Comparison of ENCODE assay signal across 8 mouse cellular contexts in genomic region chr13:23542999-23543607, GRCm38 (mm10). TPM values are rescaled to one million over a fixed set of nuclear protein-coding genes. Genes with fewer than 3 reads are reported as not detected.
DNase-seq lines count a peak whose midpoint lies in the region; ATAC-seq lines count a peak whose summit lies in the region.
"Not testable (repeated sequence)": the region's sequence is repeated elsewhere in the genome, so short reads cannot be mapped to it uniquely, and the experiment has no call there.

Gene Hist1h2bh, minus strand, starts transcription at chr13:23543392.

- not testable (repeated sequence) for H3K9me3 ChIP-seq in hindbrain, embryonic 13.5 days

- under 1% methylated on average over 40 of the region's 42 CpGs for WGBS in hindbrain, embryonic 13.5 days

- peak within 1 kb of the TSS; percentile 73 for H3K4me2 ChIP-seq in hindbrain, embryonic 13.5 days

- peak within 1 kb of the TSS; percentile 67 for H3K9ac ChIP-seq in hindbrain, embryonic 13.5 days

- peak; percentile 97 for DNase-seq in R1 (ENCODE audit: low read depth, low spot score)
- DNase-seq in cerebellum, postnatal 25 days: peak; percentile 42 to 54
- DNase-seq in frontal cortex, postnatal 10 days (ENCODE audit: low spot score in 2 of 2): peak; percentile 50 to 63
- DNase-seq in layer of hippocampus, postnatal 14 days (ENCODE audit: low spot score in 2 of 2): peak; percentile 55 to 92
- peak; percentile 56 for DNase-seq in lung, postnatal 14 days
- DNase-seq in ovary, postnatal 36 days (ENCODE audit: low spot score): peak; percentile 66
- DNase-seq in thymus, postnatal 25 days: peak; percentile 81

- H3K4me1 ChIP-seq in hindbrain, embryonic 13.5 days (replicated peaks): not testable (repeated sequence)

- H3K27ac ChIP-seq in hindbrain, embryonic 13.5 days: peak within 1 kb of the TSS; percentile 79

- H3K4me3 ChIP-seq in hindbrain, embryonic 13.5 days: peak within 1 kb of the TSS; percentile 49

- H3K36me3 ChIP-seq in hindbrain, embryonic 13.5 days: not testable (repeated sequence)

- peak; percentile 89 for ATAC-seq in hindbrain, embryonic 13.5 days (ENCODE audit: low FRiP score)

- H3K27me3 ChIP-seq in hindbrain, embryonic 13.5 days: not testable (repeated sequence)

RNA-seq across cellular contexts. Expression of gene Hist1h2bh, which starts in this region (rescaled TPM):
- polyA plus RNA-seq in hindbrain, embryonic 13.5 days (2015; fragmentation: Nextera tagmentation; extraction: Ambion mirVana): 0.29 TPM in 1 of 2 replicates, not detected in the other
- total RNA-seq in layer of hippocampus, postnatal 14 days (2021): 1 to 10 TPM; 1.2 to 1.9 TPM

Comparison
In these comparisons a context has a peak if more than half of its experiments do, and no peak if none do; other contexts are left out.
1. Peak in every context shown above with its lines: DNase-seq, ATAC-seq, H3K4me3 ChIP-seq and H3K27ac ChIP-seq.
2. Peak in ATAC-seq, H3K4me3 ChIP-seq, H3K27ac ChIP-seq, H3K9ac ChIP-seq and H3K4me2 ChIP-seq in hindbrain, embryonic 13.5 days; RNA of the gene not detected or under 1 TPM.